Comparison of ENCODE assay signal across 20 mouse cellular contexts in the genomic region with DNA sequence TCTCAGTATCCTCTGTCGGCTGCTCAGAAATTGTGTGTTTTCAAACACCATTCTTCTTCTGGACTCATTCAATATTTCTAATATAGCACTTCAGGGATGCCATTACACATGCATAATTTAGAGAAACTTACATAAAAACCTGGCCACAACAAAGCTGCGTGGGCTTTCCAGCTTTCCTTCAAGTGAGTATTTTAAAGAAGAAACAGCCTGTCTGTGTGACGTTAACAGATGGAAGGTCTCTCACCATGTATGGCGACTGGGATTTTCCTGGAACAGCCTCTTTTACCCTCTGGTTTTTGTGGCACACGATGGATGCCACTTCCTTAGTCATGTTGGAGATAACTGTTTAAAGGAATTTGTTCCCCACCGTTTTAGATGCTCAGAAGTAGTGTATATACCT.
DNase-seq lines count a peak whose midpoint lies in the region; ATAC-seq lines count a peak whose summit lies in the region.
"Had no signal": no experiment of that assay in that cellular context is flagged by ENCODE, and none has a peak within 500 bp of the region (broad histone marks: within the 10 kb centered on the region; RNA-seq: fewer than 3 reads in every experiment).

No protein-coding gene starts in this region.

- H3K36me3 ChIP-seq in forebrain, embryonic 13.5 days (ENCODE audit: poor library complexity, severe bottlenecking): no peaks in the 10 kb centered on the region
- H3K36me3 ChIP-seq in forebrain, embryonic 10.5 days (replicated peaks): no peaks in the 10 kb centered on the region
- H3K36me3 ChIP-seq: heart, embryonic 13.5 days; intestine, embryonic 15.5 days; midbrain, embryonic 13.5 days; neural tube, embryonic 12.5 days had no signal

- intact Hi-C loops in left cerebral cortex, postnatal 14 days (cut with DNase I): loop anchor here (10.0 kb wide), 1 partner anchor 1951 kb away; no protein-coding TSS in a partner anchor

- no peak for DNase-seq in forebrain, embryonic 10.5 days (ENCODE audit: extremely low spot score, low spot score)
- DNase-seq in layer of hippocampus, adult 9-11 months: peak; percentile 13
- no peak for DNase-seq in layer of hippocampus, postnatal 25 days (ENCODE audit: extremely low spot score in 1 of 2, low spot score in 1 of 2)
- DNase-seq in left cerebral cortex, postnatal 14 days (ENCODE audit: low spot score in 2 of 2): peak; percentile 44 to 69
- peak; percentile 26 to 71 for DNase-seq in right cerebral cortex, postnatal 36 days (ENCODE audit: low spot score in 2 of 2)
- no peak for DNase-seq in retina, embryonic 14.5 days (ENCODE audit: low spot score)
- DNase-seq in urinary bladder, adult 18-20 months (ENCODE audit: low spot score in 2 of 2): no peak
- DNase-seq: adrenal gland, adult 2 months; cerebellum, adult 9-10 months; gastrocnemius, postnatal 10 days; heart, adult 11 months; liver; lung, postnatal 10 days; thymus, postnatal 36 days had no signal

- 77% methylated on average over 6 of the region's 6 CpGs for WGBS in forebrain, embryonic 13.5 days
- 88% methylated on average over 6 of the region's 6 CpGs for WGBS in forebrain, embryonic 10.5 days

- peak; percentile 75; the same call in 1 of the 2 replicates for ATAC-seq in forebrain, embryonic 13.5 days
- ATAC-seq: intestine, embryonic 15.5 days; midbrain, embryonic 13.5 days had no signal

- H3K27ac ChIP-seq in forebrain, embryonic 13.5 days: no peak overlapping the region
- no peak overlapping the region for H3K27ac ChIP-seq in forebrain, embryonic 10.5 days
- H3K27ac ChIP-seq: heart, embryonic 13.5 days; hindbrain, embryonic 14.5 days; intestine, embryonic 15.5 days; midbrain, embryonic 13.5 days; neural tube, embryonic 12.5 days had no signal

- no peak overlapping the region for H3K4me2 ChIP-seq in forebrain, embryonic 13.5 days
- H3K4me2 ChIP-seq: heart, embryonic 13.5 days; hindbrain, embryonic 14.5 days; intestine, embryonic 15.5 days; midbrain, embryonic 13.5 days; neural tube, embryonic 12.5 days had no signal

- H3K9me3 ChIP-seq in forebrain, embryonic 13.5 days (replicated peaks): no peaks in the 10 kb centered on the region
- no peaks in the 10 kb centered on the region for H3K9me3 ChIP-seq in forebrain, embryonic 10.5 days
- H3K9me3 ChIP-seq: heart, embryonic 13.5 days; intestine, embryonic 15.5 days; midbrain, embryonic 13.5 days; neural tube, embryonic 12.5 days had no signal

- no peaks in the 10 kb centered on the region for H3K27me3 ChIP-seq in forebrain, embryonic 13.5 days
- H3K27me3 ChIP-seq in forebrain, embryonic 10.5 days (ENCODE audit: poor library complexity, severe bottlenecking): no peaks in the 10 kb centered on the region
- H3K27me3 ChIP-seq: heart, embryonic 13.5 days; intestine, embryonic 15.5 days; midbrain, embryonic 13.5 days; neural tube, embryonic 12.5 days had no signal

- no peak overlapping the region for H3K4me3 ChIP-seq in forebrain, embryonic 13.5 days
- H3K4me3 ChIP-seq in forebrain, embryonic 10.5 days: no peak overlapping the region
- H3K4me3 ChIP-seq: heart, embryonic 13.5 days; intestine, embryonic 15.5 days; midbrain, embryonic 13.5 days; neural tube, embryonic 12.5 days had no signal

- no peak overlapping the region for H3K9ac ChIP-seq in forebrain, embryonic 13.5 days
- H3K9ac ChIP-seq: heart, embryonic 13.5 days; hindbrain, embryonic 14.5 days; intestine, embryonic 15.5 days; midbrain, embryonic 13.5 days; neural tube, embryonic 12.5 days had no signal

- no peaks in the 10 kb centered on the region; the same call in 1 of the 2 replicates for H3K4me1 ChIP-seq in forebrain, embryonic 13.5 days
- no peaks in the 10 kb centered on the region for H3K4me1 ChIP-seq in forebrain, embryonic 10.5 days
- H3K4me1 ChIP-seq: heart, embryonic 13.5 days; intestine, embryonic 15.5 days had no signal

Comparison
In these comparisons a context has a peak if more than half of its experiments do, and no peak if none do; other contexts are left out.
1. DNase-seq: peak in layer of hippocampus, adult 9-11 months (single experiment), left cerebral cortex, postnatal 14 days (2 of 2) and right cerebral cortex, postnatal 36 days (2 of 2); none in forebrain, embryonic 10.5 days (single experiment), layer of hippocampus, postnatal 25 days (0 of 2), retina, embryonic 14.5 days (single experiment) and urinary bladder, adult 18-20 months (0 of 2).